Mouse (Mus musculus) embryonic fibroblast, embryonic 13.5 days (primary cell): ENCODE results near the gene Gucy1b1.

Source experiments
- CTCF ChIP-seq: IDR thresholded peaks from 2 replicates; pipeline ENCODE4 v1.5.1; 2011; ENCODE audit warnings: mild to moderate bottlenecking, control low read depth, low read length, moderate library complexity, borderline replicate concordance; ENCODE audit not compliant: insufficient read depth
- POLR2A ChIP-seq: IDR thresholded peaks from 2 replicates; pipeline ENCODE4 v1.6.1; 2011; ENCODE audit warnings: low read depth, mild to moderate bottlenecking, control low read depth, low read length, moderate library complexity

GRCm38 (mm10) chr3:82061402-82062180 lies 12.9 kb downstream of the Gucy1b1 start:
- TF ChIP-seq POLR2A: no peak
- TF ChIP-seq CTCF: no peak
